Mouse (Mus musculus): ENCODE data around the gene Atp5l.

- no peak for TF ChIP-seq CTCF (IDR thresholded peaks at IDR 0.05; ENCODE audit: borderline replicate concordance, insufficient read depth, low read depth, low read length)
- no peak for TF ChIP-seq POLR2A (IDR thresholded peaks at IDR 0.05; ENCODE audit: borderline replicate concordance, insufficient read depth, low read length)
These were observed 40.8 kb downstream of the Atp5l start for GRCm38 (mm10) chr9:44879694-44880271.
